Mouse (Mus musculus): ENCODE measurements around the gene Sh3gl1.

- no peak for TF ChIP-seq GATA1 (IDR thresholded peaks at IDR 0.05; ENCODE audit: borderline replicate concordance, low read length)
- TF ChIP-seq FLI1 (IDR thresholded peaks at IDR 0.05; ENCODE audit: low read length): no peak
Measured at GRCm38 (mm10) chr17:56016793-56017785, 19.3 kb downstream of the Sh3gl1 start.
